Mouse (Mus musculus) neural tube, embryonic 13.5 days (tissue): ENCODE results near the gene Olfr549. TPM values are rescaled to one million over a fixed set of nuclear protein-coding genes. Genes with fewer than 3 reads are reported as not detected.

Source experiments
- polyA plus RNA-seq: library from polyadenylated mRNA; unstranded; fragments of >200 nt; fragmentation: Nextera tagmentation; extraction: Ambion mirVana; gene quantifications from 2 replicates; pipeline ENCODE4 v1.2.1, GENCODE M21; 2015

Olfr549 gene
- polyA plus RNA-seq, 1 experiment from 2014 or later = not detected

Other genes with a start within 250 kb of the Olfr549 start
- gene Rrm1, start 108.2 kb upstream of the Olfr549 start, polyA plus RNA-seq = 46.7 and 55.0 TPM in 2 replicates
- 0.48 and 0.50 TPM in 2 replicates for gene Olfr543, start 68.2 kb upstream of the Olfr549 start, polyA plus RNA-seq
- 0.17 TPM in 1 of 2 replicates, not detected in the other for gene Olfr544, start 61.6 kb upstream of the Olfr549 start, polyA plus RNA-seq
- 0.38 TPM in 1 of 2 replicates, not detected in the other for gene Olfr545, start 50.3 kb upstream of the Olfr549 start, polyA plus RNA-seq
- gene Olfr547, start 15.1 kb upstream of the Olfr549 start, polyA plus RNA-seq = not detected in 2 replicates
- gene Olfr548-ps1, start 9.0 kb upstream of the Olfr549 start, polyA plus RNA-seq = not detected in 2 replicates
- 0.15 and 0.36 TPM in 2 replicates for gene Trim21, start 15.6 kb downstream of the Olfr549 start, polyA plus RNA-seq
- gene Olfr550, start 21.6 kb downstream of the Olfr549 start, polyA plus RNA-seq = not detected in 2 replicates
- gene Olfr551, start 42.0 kb downstream of the Olfr549 start, polyA plus RNA-seq = not detected in 2 replicates
- gene Olfr552, start 47.9 kb downstream of the Olfr549 start, polyA plus RNA-seq = 0.06 TPM in 1 of 2 replicates, not detected in the other
- gene Olfr553, start 68.3 kb downstream of the Olfr549 start, polyA plus RNA-seq = not detected in 2 replicates
- not detected in 2 replicates for gene Olfr554, start 88.6 kb downstream of the Olfr549 start, polyA plus RNA-seq
- gene Olfr555, start 109.0 kb downstream of the Olfr549 start, polyA plus RNA-seq = not detected in 2 replicates
- gene Olfr556, start 115.0 kb downstream of the Olfr549 start, polyA plus RNA-seq = not detected in 2 replicates
- 9.3 and 12.3 TPM in 2 replicates for gene Trim68, start 137.5 kb downstream of the Olfr549 start, polyA plus RNA-seq
- gene Olfr557, start 146.0 kb downstream of the Olfr549 start, polyA plus RNA-seq = not detected in 2 replicates
- 2.5 and 2.7 TPM in 2 replicates for gene Olfr558, start 152.3 kb downstream of the Olfr549 start, polyA plus RNA-seq
- gene Olfr33, start 169.2 kb downstream of the Olfr549 start, polyA plus RNA-seq = not detected in 2 replicates
- not detected in 2 replicates for gene Olfr559, start 177.6 kb downstream of the Olfr549 start, polyA plus RNA-seq
- gene Olfr560, start 209.5 kb downstream of the Olfr549 start, polyA plus RNA-seq = not detected in 2 replicates
- gene Olfr78, start 209.6 kb downstream of the Olfr549 start, polyA plus RNA-seq = 0.27 and 0.44 TPM in 2 replicates
- gene Olfr561, start 221.4 kb downstream of the Olfr549 start, polyA plus RNA-seq = 0.46 TPM in 1 of 2 replicates, not detected in the other